Mouse (Mus musculus) forebrain, embryonic 11.5 days (tissue): ENCODE results near the gene Gpr171. TPM values are rescaled to one million over a fixed set of nuclear protein-coding genes. Genes with fewer than 3 reads are reported as not detected.

ENCODE experiments used
- ATAC-seq: fragments of 200-750 bp; cut with Nextera tagmentation; replicated peaks from 2 replicates; pipeline ENCODE4 v1.8.0; 2017; ENCODE audit warnings: moderate TSS enrichment; ENCODE audit not compliant: low FRiP score
- DNase-seq: peaks from one replicate; pipeline ENCODE4 v3.0.0-alpha.2; 2017; ENCODE audit warnings: low spot score
- H3K27ac ChIP-seq: fragments of 300-500 bp; sonication (generic); 2 replicates; pipeline ENCODE4 v1.5.1; 2014; ENCODE audit warnings: low read depth, low read length
- H3K27me3 ChIP-seq: fragments of 300-500 bp; sonication (generic); 2 replicates; pipeline ENCODE4 v1.6.1; 2014; ENCODE audit warnings: mild to moderate bottlenecking, low read length, mixed read lengths; ENCODE audit not compliant: control insufficient read depth, insufficient read depth
- H3K36me3 ChIP-seq: fragments of 300-500 bp; sonication (generic); 2 replicates; pipeline ENCODE4 v1.6.1; 2014; ENCODE audit warnings: mild to moderate bottlenecking, low read length, moderate library complexity, mixed read lengths; ENCODE audit not compliant: control insufficient read depth, insufficient read depth
- H3K4me1 ChIP-seq: fragments of 300-500 bp; sonication (generic); replicated peaks from 2 replicates; pipeline ENCODE4 v1.6.1; 2014; ENCODE audit warnings: low read length, mixed read lengths; ENCODE audit not compliant: control insufficient read depth, insufficient read depth
- H3K4me2 ChIP-seq: fragments of 300-500 bp; sonication (generic); 2 replicates; pipeline ENCODE4 v1.6.1; 2014; ENCODE audit warnings: low read depth, mild to moderate bottlenecking, low read length, moderate library complexity, mixed read lengths; ENCODE audit not compliant: severe bottlenecking
- H3K4me3 ChIP-seq: fragments of 300-500 bp; sonication (generic); 2 replicates; pipeline ENCODE4 v1.5.1; 2014; ENCODE audit warnings: low read depth, low read length
- H3K9ac ChIP-seq: fragments of 300-500 bp; sonication (generic); 2 replicates; pipeline ENCODE4 v1.6.1; 2014; ENCODE audit warnings: low read length
- H3K9me3 ChIP-seq: fragments of 300-500 bp; sonication (generic); 2 replicates; pipeline ENCODE4 v1.6.1; 2016; ENCODE audit warnings: low read length, mixed read lengths; ENCODE audit not compliant: control insufficient read depth
- WGBS: fragments of 180-500 bp; shearing (Covaris S2); extraction: QIAGEN DNeasy Blood & Tissue Kit; methylation state at CpG from one replicate; pipeline ENCODE4 v1.1.7; 2014; 5-methylcytosine and 5-hydroxymethylcytosine counted together
- polyA plus RNA-seq: library from polyadenylated mRNA; unstranded; fragments of >200 nt; fragmentation: Nextera tagmentation; extraction: Ambion mirVana; gene quantifications from 2 replicates; pipeline ENCODE4 v1.2.1, GENCODE M21; 2014

The Gpr171 gene
- polyA plus RNA-seq, 1 experiment from 2014 or later = 1.7 TPM

DNA sequence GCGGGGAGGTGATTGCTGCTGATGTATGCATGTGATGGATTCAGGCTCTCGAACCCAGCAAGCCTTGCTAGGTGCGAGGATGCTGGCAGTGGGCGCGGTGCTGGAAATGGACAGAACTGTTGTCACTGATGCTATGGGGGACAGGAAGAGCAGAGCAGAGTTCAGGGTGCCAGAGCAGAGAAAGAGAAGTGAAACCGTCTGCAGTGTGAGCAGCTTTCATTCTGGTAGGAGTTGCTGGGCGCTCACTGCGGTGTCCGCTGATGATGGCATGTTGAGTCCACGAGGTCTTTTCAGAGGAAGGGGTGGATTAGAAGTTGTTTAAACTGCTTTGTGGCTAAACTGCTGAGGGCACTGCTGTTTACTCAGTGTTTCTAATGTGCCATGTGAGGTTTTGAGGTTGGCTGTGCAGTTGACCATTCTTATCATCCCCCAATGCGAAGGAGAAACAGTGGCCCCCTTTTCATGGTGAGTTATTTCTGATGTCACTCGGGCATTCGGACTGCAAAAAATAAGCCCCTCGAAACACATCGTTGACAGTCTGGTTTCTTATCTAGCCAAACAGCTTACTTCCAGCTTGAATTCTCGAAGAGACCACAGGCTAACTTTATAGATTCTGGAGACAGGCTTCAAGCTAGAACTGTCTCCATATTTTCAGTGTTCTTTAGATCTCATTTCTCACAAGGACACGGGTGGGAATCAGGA lies 46.6 kb downstream of the Gpr171 start:
- H3K27me3 ChIP-seq = no peaks in the 10 kb centered on the region
- DNase-seq = no peak
- H3K4me3 ChIP-seq = no peak overlapping the region
- no peak overlapping the region for H3K27ac ChIP-seq
- H3K36me3 ChIP-seq = no peaks in the 10 kb centered on the region
- no peak overlapping the region for H3K9ac ChIP-seq
- no peak overlapping the region for H3K4me2 ChIP-seq
- 89% methylated on average over 17 of the region's 17 CpGs for WGBS
- H3K4me1 ChIP-seq = no peaks in the 10 kb centered on the region
- ATAC-seq = no peak
- no peaks in the 10 kb centered on the region for H3K9me3 ChIP-seq

Other genes with a start within 250 kb of the Gpr171 start
- 0.13 TPM in 1 of 2 replicates, not detected in the other for gene Clrn1, start 216.5 kb downstream of the Gpr171 start, polyA plus RNA-seq
- 5.5 TPM in 2 replicates for gene Med12l, start 96.0 kb downstream of the Gpr171 start, polyA plus RNA-seq
- 3.4 and 4.1 TPM in 2 replicates for gene P2ry14, start 51.8 kb upstream of the Gpr171 start, polyA plus RNA-seq
- not detected in 2 replicates for gene Gpr87, start 93.3 kb upstream of the Gpr171 start, polyA plus RNA-seq
- gene P2ry13, start 109.1 kb upstream of the Gpr171 start, polyA plus RNA-seq = 0.68 and 0.77 TPM in 2 replicates
- gene P2ry12, start 161.1 kb upstream of the Gpr171 start, polyA plus RNA-seq = 1.9 and 2.0 TPM in 2 replicates
- gene Igsf10, start 242.6 kb upstream of the Gpr171 start, polyA plus RNA-seq = 3.1 and 3.2 TPM in 2 replicates